Mouse (Mus musculus): ENCODE data around the gene Gnb3.
A peak's percentile ranks its signal among the peaks of the same experiment; 100 is the strongest.

DNA sequence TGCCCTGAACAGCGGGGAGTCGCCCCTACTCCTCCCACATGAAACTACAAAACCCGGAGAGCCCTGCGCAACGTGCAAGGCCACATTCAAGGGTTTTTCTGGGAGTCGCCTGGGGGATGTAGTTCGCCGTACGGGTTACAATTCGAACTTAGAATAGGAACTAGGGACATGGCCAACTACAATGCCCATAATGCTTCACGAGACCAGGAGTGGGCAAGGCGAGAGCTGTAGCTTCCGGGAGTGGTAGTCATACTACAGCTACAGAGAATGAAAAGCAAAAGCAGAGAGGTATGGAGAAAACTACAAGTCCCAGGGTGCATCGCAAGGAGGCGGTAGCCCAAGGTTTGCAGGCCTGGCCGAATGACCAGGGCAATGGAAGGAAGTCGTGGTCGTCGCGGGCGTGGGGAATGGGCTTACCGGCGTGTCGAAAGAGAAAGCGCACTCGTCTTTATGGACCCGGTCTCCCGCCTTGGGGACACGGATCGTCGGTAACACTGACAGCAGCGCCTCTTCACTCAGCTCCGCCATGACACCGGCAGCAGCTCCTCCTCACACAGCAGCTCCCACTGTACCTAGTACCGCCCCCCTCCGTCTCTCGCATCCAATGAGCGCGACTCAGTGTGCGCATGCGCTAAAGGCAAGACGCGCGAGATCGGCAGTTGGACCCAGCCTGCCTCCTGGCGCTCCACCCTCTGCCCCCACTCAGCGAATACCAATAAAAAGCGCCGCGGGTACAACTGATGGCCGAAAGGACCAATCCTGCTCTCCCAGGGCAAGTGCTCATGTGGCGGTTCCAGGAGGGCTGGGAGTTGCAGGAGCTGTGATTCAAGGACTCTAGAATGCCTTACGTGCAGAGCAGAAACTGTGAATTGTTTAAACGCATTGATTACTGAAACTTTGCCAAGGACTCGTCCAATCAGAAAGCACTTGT, 10.9 kb downstream of the Gnb3 start, which contains the start of the genes Usp5 and Cdca3:
- TF ChIP-seq CTCF (conservative IDR thresholded peaks at IDR 0.05; ENCODE audit: insufficient read depth, insufficient read length, low read depth, low read length) (no peak), POLR2A (IDR thresholded peaks at IDR 0.05; ENCODE audit: low read depth, low read length) (peak; percentile 45)

Measured in kidney, adult 2 months (tissue).